Mouse (Mus musculus): ENCODE results near the gene Eprs.

DNA sequence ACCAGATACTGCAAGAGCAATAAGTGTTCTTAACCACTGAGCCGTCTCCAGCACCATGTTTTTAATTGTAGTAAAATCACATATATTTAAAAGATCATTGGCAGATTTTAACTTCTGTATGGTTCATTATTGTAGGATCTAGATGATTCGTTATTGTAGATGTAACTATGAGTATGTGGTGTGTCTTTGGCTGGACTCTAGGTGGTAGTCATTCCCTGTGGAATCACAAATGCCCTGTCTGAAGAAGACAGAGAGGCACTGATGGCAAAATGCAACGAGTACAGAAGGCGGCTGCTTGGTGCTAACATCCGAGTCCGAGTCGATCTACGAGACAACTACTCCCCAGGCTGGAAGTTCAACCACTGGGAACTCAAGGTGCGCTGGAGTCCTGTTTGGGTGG is 55.2 kb downstream of the Eprs start:
- TF ChIP-seq CTCF (IDR thresholded peaks at IDR 0.05; ENCODE audit: low read depth, low read length) (no peak), POLR2A (IDR thresholded peaks at IDR 0.05; ENCODE audit: borderline replicate concordance, low read depth, low read length) (no peak)
